Mouse (Mus musculus) embryonic fibroblast, embryonic 13.5 days (primary cell): ENCODE measurements around the gene Snrpg.

Experiments used
- CTCF ChIP-seq: IDR thresholded peaks from 2 replicates; pipeline ENCODE4 v1.5.1; 2011; ENCODE audit warnings: mild to moderate bottlenecking, control low read depth, low read length, moderate library complexity, borderline replicate concordance; ENCODE audit not compliant: insufficient read depth
- POLR2A ChIP-seq: IDR thresholded peaks from 2 replicates; pipeline ENCODE4 v1.6.1; 2011; ENCODE audit warnings: low read depth, mild to moderate bottlenecking, control low read depth, low read length, moderate library complexity

- TF ChIP-seq CTCF, result no peak
- TF ChIP-seq POLR2A, result no peak
These were observed 23.9 kb downstream of the Snrpg start for GRCm38 (mm10) chr6:86395021-86395420.
